Mouse (Mus musculus) liver, adult 2 months (tissue): ENCODE measurements around the gene Gdf10.

Experiments used
- CTCF ChIP-seq: fragments of 200-500 bp; IDR thresholded peaks from 2 replicates; pipeline ENCODE4 v1.5.1; 2011; ENCODE audit warnings: low read depth, low read length, control low read depth
- POLR2A ChIP-seq: fragments of 200-500 bp; IDR thresholded peaks from 2 replicates; pipeline ENCODE4 v1.6.1; 2011; ENCODE audit warnings: low read length, control low read depth; ENCODE audit not compliant: insufficient read depth; ENCODE audit errors: extremely low read depth

DNA sequence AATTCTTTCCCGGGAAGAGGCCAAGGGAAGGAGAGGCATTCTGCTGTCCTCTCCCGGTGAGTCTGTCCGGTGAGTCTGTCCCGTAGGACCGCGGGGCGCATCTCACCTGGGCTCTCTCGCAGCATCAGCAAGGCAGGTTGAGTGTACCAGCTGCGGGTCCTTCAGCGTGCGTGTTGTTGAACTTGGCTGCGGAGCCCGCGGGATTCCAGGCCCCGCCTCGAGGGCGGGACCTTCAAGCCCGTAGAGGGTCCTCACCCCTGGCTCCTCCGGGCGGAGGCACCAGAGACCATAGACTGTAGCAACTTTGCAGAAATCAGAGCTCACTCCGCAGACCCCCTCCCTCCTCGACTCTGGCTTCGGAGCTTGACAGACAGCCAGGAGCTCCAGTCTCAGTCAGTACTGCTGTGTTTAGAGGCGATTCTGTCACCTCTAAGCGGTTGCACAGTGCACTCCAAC, 55.2 kb downstream of the Gdf10 start, which contains the start of gene Zfp488:
- TF ChIP-seq CTCF: no peak
- TF ChIP-seq POLR2A: no peak
